ENCODE assay signal across 8 mouse cellular contexts in genomic region chr14:117930848-117931816, GRCm38 (mm10).
DNase-seq lines count a peak whose midpoint lies in the region; ATAC-seq lines count a peak whose summit lies in the region.

No protein-coding gene starts in this region.

- H3K9me3 ChIP-seq in midbrain, embryonic 14.5 days (ENCODE audit: control insufficient read depth, low read length): no peaks in the 10 kb centered on the region
- H3K9me3 ChIP-seq in liver, embryonic 12.5 days (replicated peaks): no peaks in the 10 kb centered on the region; the same call in 1 of the 2 replicates

- no peak for ATAC-seq in midbrain, embryonic 14.5 days (ENCODE audit: low FRiP score, low TSS enrichment)
- ATAC-seq in liver, embryonic 12.5 days: no peak
- no peak for ATAC-seq in activated CD4-positive, CD25-positive, alpha-beta regulatory T cell, adult 4 months

- peak overlapping the region; percentile 73 for H3K27ac ChIP-seq in brown adipose tissue, adult 24 weeks (replicated peaks; ENCODE audit: low read depth, low read length)
- H3K27ac ChIP-seq in midbrain, embryonic 14.5 days (replicated peaks; ENCODE audit: low read depth, low read length): no peak overlapping the region
- no peak overlapping the region for H3K27ac ChIP-seq in liver, embryonic 12.5 days

- H3K4me3 ChIP-seq in brown adipose tissue, adult 24 weeks (ENCODE audit: insufficient read depth, low read depth, low read length): no peak overlapping the region
- H3K4me3 ChIP-seq in midbrain, embryonic 14.5 days (replicated peaks; ENCODE audit: low read depth, low read length): no peak overlapping the region
- no peak overlapping the region for H3K4me3 ChIP-seq in liver, embryonic 12.5 days

- WGBS in midbrain, embryonic 14.5 days: 42% methylated on average over 16 of the region's 16 CpGs
- whole genome bisulfite sequencing in liver, embryonic 12.5 days (ENCODE audit: insufficient replicate concordance): 76% methylated on average over 16 of the region's 16 CpGs

- H3K4me2 ChIP-seq in midbrain, embryonic 14.5 days (ENCODE audit: low read length): 0 out of 2 replicates have a peak overlapping the region, but pooled peaks have one; percentile 19
- H3K4me2 ChIP-seq in liver, embryonic 12.5 days: no peak overlapping the region

- H3K27me3 ChIP-seq in midbrain, embryonic 14.5 days (ENCODE audit: control insufficient read depth, insufficient read depth, low read length): no peaks in the 10 kb centered on the region
- no peaks in the 10 kb centered on the region for H3K27me3 ChIP-seq in liver, embryonic 12.5 days (replicated peaks)

- DNase-seq in adrenal gland, adult 8-10 months: peak; percentile 8
- no peak for DNase-seq in adrenal gland, postnatal 4 days (ENCODE audit: low spot score in 2 of 2)
- peak; percentile 18 to 32 for DNase-seq in heart, postnatal 14 days
- DNase-seq in midbrain, embryonic 14.5 days: no peak
- DNase-seq in cerebellum, postnatal 10 days: no peak

- H3K4me1 ChIP-seq in brown adipose tissue, adult 24 weeks (ENCODE audit: control insufficient read depth, insufficient read depth, insufficient read length, low read length): no peaks in the 10 kb centered on the region; the same call in 1 of the 2 replicates
- H3K4me1 ChIP-seq in midbrain, embryonic 14.5 days (ENCODE audit: control insufficient read depth, insufficient read depth, low read length): peaks cover 16% of the 10 kb centered on the region
- no peaks in the 10 kb centered on the region for H3K4me1 ChIP-seq in liver, embryonic 12.5 days

- no peak overlapping the region for H3K9ac ChIP-seq in midbrain, embryonic 14.5 days (replicated peaks; ENCODE audit: low read length)
- H3K9ac ChIP-seq in liver, embryonic 12.5 days: no peak overlapping the region

- no peaks in the 10 kb centered on the region for H3K36me3 ChIP-seq in midbrain, embryonic 14.5 days (ENCODE audit: control insufficient read depth, insufficient read depth, low read length)
- no peaks in the 10 kb centered on the region for H3K36me3 ChIP-seq in liver, embryonic 12.5 days

- intact Hi-C loops in heart, postnatal 14 days (cut with DNase I): loop anchor here (10.0 kb wide), 1 partner anchor 346 kb away; no protein-coding TSS in a partner anchor

Comparison
In these comparisons a context has a peak if more than half of its experiments do, and no peak if none do; other contexts are left out.
1. DNase-seq: peak in adrenal gland, adult 8-10 months (single experiment) and heart, postnatal 14 days (2 of 2); none in adrenal gland, postnatal 4 days (0 of 2), midbrain, embryonic 14.5 days (single experiment) and cerebellum, postnatal 10 days (0 of 2).